Mouse (Mus musculus) NIH3T3 (cell line): ENCODE results near the gene Hhatl.
A peak's percentile ranks its signal among the peaks of the same experiment; 100 is the strongest.

Experiments
- DNase-seq: peaks from one replicate; pipeline ENCODE4 v3.0.0-alpha.2; 2012; ENCODE audit warnings: low read depth

Gene Hhatl

DNA sequence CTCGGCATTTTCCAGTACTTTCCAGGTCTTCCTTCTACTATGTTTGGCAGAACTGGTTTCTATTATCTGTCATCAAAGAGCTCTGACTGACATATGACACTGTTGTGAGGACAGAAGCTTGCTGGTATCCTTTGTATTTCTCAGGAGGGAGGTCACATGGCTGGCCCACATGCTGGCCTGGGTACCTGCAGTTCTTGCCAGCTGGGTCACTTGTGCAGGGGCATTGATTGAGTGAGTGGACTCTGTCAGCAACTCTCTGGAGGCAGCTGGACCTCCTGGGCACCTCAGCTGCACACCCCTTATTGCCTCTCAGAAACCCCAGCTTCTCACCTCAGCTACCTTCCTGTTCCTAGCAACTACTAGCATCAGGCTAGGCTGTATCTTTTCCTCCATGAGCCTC is 15.2 kb upstream of the Hhatl start:
- DNase-seq = no peak

- no peak for DNase-seq
These were observed 10.4 kb upstream of the Hhatl start for GRCm38 (mm10) chr9:121802747-121803146.

DNA sequence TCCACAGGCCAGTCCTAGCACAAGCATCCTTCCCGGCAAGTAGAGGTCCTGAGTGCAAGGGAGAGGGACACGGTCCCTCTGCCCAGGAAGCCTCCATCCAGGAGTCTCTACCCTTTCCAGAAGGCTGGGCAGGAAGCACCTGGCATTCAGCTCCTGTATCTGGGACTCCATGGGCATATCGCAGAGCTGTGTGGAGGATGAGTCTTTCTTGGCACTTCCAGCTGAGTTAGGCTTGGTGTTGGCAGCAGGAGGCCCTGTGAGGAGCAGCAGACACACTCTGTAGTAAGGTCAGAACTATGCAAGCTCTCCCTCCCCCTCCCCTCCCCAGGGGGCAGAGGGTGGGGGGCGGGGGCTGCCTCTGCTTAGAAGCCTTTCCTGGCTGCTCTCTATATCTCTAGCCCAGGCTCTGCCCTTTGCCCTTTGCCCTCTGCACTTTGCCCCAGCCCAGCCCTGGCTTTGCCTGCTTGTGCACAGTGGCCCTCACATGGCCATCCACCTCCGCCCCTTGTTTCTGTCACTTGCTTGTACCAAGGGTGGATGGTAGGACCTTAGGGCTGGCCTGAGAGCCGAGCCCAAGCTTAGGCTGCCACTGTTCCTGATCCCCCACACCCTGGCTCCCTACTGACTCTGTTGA is 6.7 kb upstream of the Hhatl start:
- peak; percentile 50 for DNase-seq

DNA sequence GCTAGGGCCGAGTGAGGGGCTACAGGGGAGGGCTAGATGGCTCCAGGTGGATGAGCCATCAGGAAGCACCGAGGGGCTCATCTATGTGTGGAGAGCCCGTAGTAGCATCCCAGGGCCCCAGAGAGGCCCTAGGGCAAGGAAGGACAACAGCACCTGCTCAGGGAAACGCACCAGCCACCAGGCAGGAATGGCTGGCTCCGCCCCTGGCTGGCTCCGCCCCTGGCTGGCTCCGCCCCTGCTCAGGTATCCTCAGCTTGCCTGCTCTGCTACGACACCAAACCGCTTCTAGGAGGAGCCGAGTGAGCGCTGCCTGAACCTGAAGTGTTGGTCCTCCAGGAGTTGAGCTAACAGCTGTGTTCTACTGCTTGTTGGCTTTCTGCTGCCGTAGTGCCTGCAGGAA is 5.4 kb upstream of the Hhatl start:
- no peak for DNase-seq

- peak; percentile 22 for DNase-seq
These were observed 2.7 kb upstream of the Hhatl start for GRCm38 (mm10) chr9:121794972-121795539.

- peak; percentile 88 for DNase-seq
These were observed 1.1 kb downstream of the Hhatl start for GRCm38 (mm10) chr9:121791206-121791605.

GRCm38 (mm10) chr9:121786359-121786758 is 5.9 kb downstream of the Hhatl start:
- no peak for DNase-seq

DNA sequence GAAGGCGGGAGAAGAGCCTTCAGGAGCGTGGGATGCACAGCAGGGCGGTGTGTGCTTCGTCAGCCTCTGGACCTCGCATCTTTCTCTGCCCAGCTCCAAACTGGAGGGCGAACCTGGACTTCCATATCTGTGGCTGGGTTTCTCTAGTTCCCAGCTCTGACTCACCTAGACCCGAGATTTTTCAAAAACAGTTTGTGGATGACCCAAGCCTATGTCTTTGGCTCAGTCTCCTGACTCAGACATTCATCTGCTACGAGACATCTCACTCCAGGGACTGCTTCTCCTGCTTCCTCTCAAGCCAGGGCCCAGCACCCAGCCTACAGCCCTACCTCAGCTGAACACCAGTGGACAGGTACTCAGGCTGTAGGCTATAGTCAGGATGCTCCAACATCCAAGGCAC is 7.0 kb downstream of the Hhatl start:
- DNase-seq = peak; percentile 54

GRCm38 (mm10) chr9:121784801-121785200 is 7.5 kb downstream of the Hhatl start:
- DNase-seq = no peak

DNA sequence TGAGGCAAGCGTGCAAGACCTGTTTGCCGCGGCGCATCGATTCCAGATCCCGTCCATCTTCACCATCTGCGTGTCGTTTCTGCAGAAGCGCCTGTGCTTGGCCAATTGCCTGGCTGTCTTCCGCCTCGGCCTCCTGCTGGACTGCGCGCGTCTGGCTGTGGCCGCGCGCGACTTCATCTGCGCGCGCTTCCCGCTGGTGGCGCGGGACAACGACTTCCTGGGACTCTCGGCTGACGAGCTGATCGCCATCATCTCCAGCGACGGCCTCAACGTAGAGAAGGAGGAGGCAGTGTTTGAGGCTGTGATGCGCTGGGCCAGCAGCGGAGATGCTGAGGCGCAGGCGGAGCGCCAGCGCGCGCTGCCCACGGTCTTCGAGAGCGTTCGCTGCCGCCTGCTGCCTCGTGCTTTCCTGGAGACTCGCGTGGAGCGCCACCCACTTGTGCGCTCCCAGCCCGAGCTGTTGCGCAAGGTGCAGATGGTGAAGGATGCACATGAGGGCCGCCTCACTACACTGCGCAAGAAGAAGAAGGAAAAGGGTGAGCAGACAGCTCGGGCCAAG is 14.2 kb downstream of the Hhatl start:
- no peak for DNase-seq

DNA sequence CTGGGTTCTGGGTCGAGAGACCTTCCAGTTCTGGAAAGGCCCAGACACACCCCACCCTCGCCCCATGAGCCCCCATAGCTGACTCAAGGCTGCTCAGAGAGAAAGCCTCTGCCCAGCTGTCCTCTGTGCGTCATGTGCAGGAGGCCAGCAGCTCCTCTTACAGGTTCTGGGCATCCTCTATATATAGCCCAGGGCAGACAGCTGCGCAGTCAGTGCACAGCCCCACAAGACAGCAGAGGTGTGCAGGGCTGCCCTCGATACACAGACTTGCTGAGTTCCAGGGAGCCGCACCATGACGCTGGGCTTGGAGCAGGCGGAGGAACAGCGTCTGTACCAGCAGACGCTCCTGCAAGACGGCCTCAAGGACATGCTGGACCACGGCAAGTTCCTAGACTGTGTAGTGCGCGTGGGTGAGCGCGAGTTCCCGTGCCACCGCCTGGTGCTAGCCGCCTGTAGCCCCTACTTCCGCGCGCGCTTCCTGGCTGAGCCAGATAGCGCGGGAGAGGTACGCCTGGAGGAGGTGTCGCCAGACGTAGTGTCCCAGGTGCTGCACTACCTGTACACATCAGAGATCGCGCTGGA is 14.7 kb downstream of the Hhatl start, which contains the start of gene Klhl40:
TSS of gene Klhl40 (plus strand) at position 124 of the 582 bp plus-strand sequence.
- DNase-seq = no peak

- DNase-seq = peak; percentile 79
These were observed 15.8 kb downstream of the Hhatl start for GRCm38 (mm10) chr9:121776511-121776910.

- DNase-seq = no peak
These were observed 16.4 kb downstream of the Hhatl start for GRCm38 (mm10) chr9:121775951-121776350.

DNA sequence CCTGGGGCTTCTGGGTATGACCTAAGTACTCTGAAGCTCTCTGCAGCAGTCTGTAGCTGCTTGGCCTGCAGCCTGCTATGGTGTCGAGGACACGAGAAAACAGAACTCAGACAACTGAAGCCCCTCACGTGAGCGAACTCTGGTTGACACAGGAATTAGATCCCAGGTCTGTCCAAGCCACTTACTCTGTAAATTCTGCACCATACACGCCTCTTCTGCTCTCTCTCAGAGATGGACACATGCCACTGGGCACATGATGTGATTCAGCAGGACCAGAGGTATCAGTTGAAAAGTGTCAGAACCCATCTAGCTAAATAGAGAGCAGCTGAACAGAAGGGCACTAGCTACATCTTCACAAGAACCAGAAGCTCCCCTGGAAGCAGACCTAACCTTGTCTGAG is 19.9 kb downstream of the Hhatl start:
- DNase-seq = no peak

GRCm38 (mm10) chr9:121765166-121765855 is 27.0 kb downstream of the Hhatl start:
- no peak for DNase-seq

GRCm38 (mm10) chr9:121763716-121764115 is 28.6 kb downstream of the Hhatl start:
- DNase-seq = no peak

GRCm38 (mm10) chr9:121762761-121763160 is 29.5 kb downstream of the Hhatl start:
- no peak for DNase-seq

- no peak for DNase-seq
These were observed 30.1 kb downstream of the Hhatl start for GRCm38 (mm10) chr9:121762248-121762647.

DNA sequence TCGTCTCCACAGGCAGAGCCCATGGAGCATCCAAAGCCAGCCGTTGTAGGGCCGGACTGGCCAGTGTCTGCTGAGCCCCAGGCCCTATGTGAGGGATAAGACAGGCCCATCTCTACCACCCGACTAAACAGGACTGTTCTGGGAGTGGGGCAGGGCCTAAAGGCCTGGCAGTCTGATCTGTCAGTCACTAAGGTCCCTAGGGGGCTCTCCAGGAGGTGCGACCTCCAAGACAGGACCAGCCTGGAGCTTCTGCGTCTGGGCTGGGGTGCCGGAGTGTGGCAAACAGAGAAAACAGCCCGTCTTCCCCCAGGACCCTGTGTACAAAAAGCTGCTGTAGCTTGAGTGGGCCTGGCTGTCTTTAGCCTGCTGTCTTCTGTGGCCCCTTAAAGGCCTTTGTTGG is 30.5 kb downstream of the Hhatl start:
- DNase-seq = no peak

- DNase-seq = peak; percentile 86
These were observed 31.1 kb downstream of the Hhatl start for GRCm38 (mm10) chr9:121761091-121761665.

DNA sequence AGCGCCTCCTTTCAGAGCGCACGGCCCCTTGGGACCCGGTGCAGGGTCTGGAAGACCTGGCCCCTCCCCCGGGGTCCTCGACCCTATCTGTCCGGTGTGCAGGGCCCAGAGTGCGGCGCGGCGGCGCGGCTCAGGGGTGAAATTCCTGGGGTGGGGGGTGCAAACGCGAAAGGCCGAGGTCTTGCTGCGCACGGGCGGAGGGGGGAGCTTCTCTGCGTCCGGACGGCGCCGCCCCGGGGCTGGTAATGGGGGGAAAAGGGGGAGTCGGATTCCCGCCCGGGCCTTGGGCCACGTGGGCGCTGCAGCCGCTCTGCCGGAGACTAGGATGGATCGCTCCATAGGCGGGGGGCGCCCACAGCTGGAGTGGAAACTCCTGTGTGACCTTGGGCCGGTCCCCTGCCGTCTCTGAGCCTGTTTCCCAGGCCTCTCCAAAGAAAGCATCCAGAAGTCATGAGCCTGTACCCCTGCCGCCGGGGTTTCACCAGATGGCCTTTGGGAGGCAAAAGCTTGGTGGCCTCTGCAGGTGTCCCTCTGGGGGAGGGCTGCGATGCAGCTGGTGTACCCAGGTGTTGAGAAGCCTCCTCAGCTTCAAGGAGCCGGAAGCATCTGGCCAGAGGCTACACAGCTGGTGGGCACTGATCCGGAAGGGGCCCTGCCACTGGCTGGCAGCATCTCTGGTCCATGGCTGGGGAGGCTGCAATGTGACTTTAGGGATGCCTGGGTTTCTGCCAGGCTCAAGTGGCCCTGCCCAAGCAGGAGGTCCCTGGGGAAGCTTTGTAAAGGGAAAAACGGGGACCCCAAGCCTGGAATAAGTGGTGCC is 31.8 kb downstream of the Hhatl start:
- DNase-seq = peak; percentile 92
